Mouse (Mus musculus): ENCODE data around the gene Usp2. TPM values are rescaled to one million over a fixed set of nuclear protein-coding genes. Genes with fewer than 3 reads are reported as not detected.

Usp2 gene
- total and polyA plus RNA-seq, 3 experiments, result 3.6 to 13.9 TPM; not detected in 1

- no peaks in the 10 kb centered on the region for H3K9me3 ChIP-seq (replicated peaks; ENCODE audit: insufficient read depth, low read length)
Measured at GRCm38 (mm10) chr9:44101490-44101889, 34.7 kb downstream of the Usp2 start, which contains the start of gene Mfrp. Gene Mfrp, plus strand, starts transcription at chr9:44101729.

GRCm38 (mm10) chr9:44104881-44105280 is 38.1 kb downstream of the Usp2 start:
- Histone ChIP-seq H3K79me2 (ENCODE audit: control insufficient read depth, insufficient read depth, low read length, poor library complexity) (peaks cover 28% of the 10 kb centered on the region), H3K9me3 (replicated peaks; ENCODE audit: insufficient read depth, low read length) (no peaks in the 10 kb centered on the region), H3K9ac (ENCODE audit: control insufficient read depth, low read depth, low read length, poor library complexity, severe bottlenecking) (no peak overlapping the region), H3K36me3 (ENCODE audit: control insufficient read depth in 1 of 2, insufficient read depth in 2 of 2, low read length in 2 of 2) (peaks cover 0 to 8% of the 10 kb centered on the region in 2 experiments; a peak in 3 of 4 replicates), H3K4me3 (ENCODE audit: control insufficient read depth in 1 of 2, insufficient read depth in 1 of 2, low read depth in 2 of 2, low read length in 2 of 2) (no peak overlapping the region), H3K27ac (ENCODE audit: control insufficient read depth, low read depth, low read length) (no peak overlapping the region), H3K4me1 (ENCODE audit: control insufficient read depth in 1 of 2, insufficient read depth in 2 of 2, low read length in 2 of 2) (peaks cover 0 to 7% of the 10 kb centered on the region in 2 experiments; a peak in 2 of 4 replicates), H3K27me3 (ENCODE audit: control insufficient read depth in 1 of 2, insufficient read depth in 2 of 2, low read length in 2 of 2) (no peaks in the 10 kb centered on the region)
- no peak for DNase-seq (ENCODE audit: low read depth, low spot score)
- no peak for TF ChIP-seq POLR2A (IDR thresholded peaks at IDR 0.05; ENCODE audit: control insufficient read depth in 1 of 2, insufficient read depth in 1 of 2, low read depth in 1 of 2, low read length in 2 of 2, poor library complexity in 1 of 2)
- no peak for TF ChIP-seq JUND (IDR thresholded peaks at IDR 0.05; ENCODE audit: low read depth, low read length)
- TF ChIP-seq TBP (IDR thresholded peaks at IDR 0.05; ENCODE audit: low read depth, low read length), result no peak
- no peak for TF ChIP-seq ELF1 (IDR thresholded peaks at IDR 0.05; ENCODE audit: low read depth, low read length)
- no peak for TF ChIP-seq ETS1 (IDR thresholded peaks at IDR 0.05; ENCODE audit: low read depth, low read length)
- no peak for TF ChIP-seq MAFK (IDR thresholded peaks at IDR 0.05; ENCODE audit: borderline replicate concordance, low read depth, low read length)
- no peak for TF ChIP-seq TAL1 (IDR thresholded peaks at IDR 0.05; ENCODE audit: low read length)
- no peak for TF ChIP-seq SMC3 (IDR thresholded peaks at IDR 0.05; ENCODE audit: low read depth, low read length)
- no peak for TF ChIP-seq RCOR1 (IDR thresholded peaks at IDR 0.05; ENCODE audit: low read depth, low read length)
- no peak for TF ChIP-seq CTCF (IDR thresholded peaks at IDR 0.05 in 2 of 3, conservative IDR thresholded peaks at IDR 0.05 in 1 of 3; ENCODE audit: control insufficient read depth in 1 of 3, insufficient read depth in 1 of 3, low read depth in 2 of 3, low read length in 3 of 3, poor library complexity in 1 of 3, severe bottlenecking in 1 of 3)
- TF ChIP-seq EP300 (IDR thresholded peaks at IDR 0.05; ENCODE audit: low read depth in 1 of 2, low read length in 2 of 2), result no peak
- no peak for TF ChIP-seq GABPA (IDR thresholded peaks at IDR 0.05; ENCODE audit: low read depth, low read length)
- TF ChIP-seq MAX (IDR thresholded peaks at IDR 0.05; ENCODE audit: low read length), result no peak
- TF ChIP-seq MEF2A (IDR thresholded peaks at IDR 0.05; ENCODE audit: extremely low read depth, insufficient replicate concordance, low read depth, low read length, poor library complexity, severe bottlenecking), result no peak
- no peak for TF ChIP-seq MYC (IDR thresholded peaks at IDR 0.05; ENCODE audit: low read depth, low read length)
- TF ChIP-seq MXI1 (IDR thresholded peaks at IDR 0.05; ENCODE audit: low read depth, low read length), result no peak
- no peak for TF ChIP-seq POLR2AphosphoS2 (IDR thresholded peaks at IDR 0.05; ENCODE audit: low read length)

More at GRCm38 (mm10) chr9:44101490-44101889, 34.7 kb downstream of the Usp2 start, which contains the start of gene Mfrp:
- H3K27ac ChIP-seq (ENCODE audit: control insufficient read depth, low read depth, low read length), result no peak within 1 kb of the TSS
- no peaks in the 10 kb centered on the region for H3K27me3 ChIP-seq (ENCODE audit: control insufficient read depth in 1 of 2, insufficient read depth in 2 of 2, low read length in 2 of 2)
- TF ChIP-seq MAFK (IDR thresholded peaks at IDR 0.05; ENCODE audit: borderline replicate concordance, low read depth, low read length), result no peak
- H3K4me3 ChIP-seq (ENCODE audit: control insufficient read depth in 1 of 2, insufficient read depth in 1 of 2, low read depth in 2 of 2, low read length in 2 of 2), result no peak within 1 kb of the TSS
- H3K79me2 ChIP-seq (ENCODE audit: control insufficient read depth, insufficient read depth, low read length, poor library complexity), result no peaks in the 10 kb centered on the region
- no peaks in the 10 kb centered on the region for H3K4me1 ChIP-seq (ENCODE audit: control insufficient read depth in 1 of 2, insufficient read depth in 2 of 2, low read length in 2 of 2)
- no peaks in the 10 kb centered on the region; a peak in 1 of 4 replicates for H3K36me3 ChIP-seq (ENCODE audit: control insufficient read depth in 1 of 2, insufficient read depth in 2 of 2, low read length in 2 of 2)
- H3K9ac ChIP-seq (ENCODE audit: control insufficient read depth, low read depth, low read length, poor library complexity, severe bottlenecking), result no peak within 1 kb of the TSS
- DNase-seq (ENCODE audit: low read depth, low spot score), result no peak

Measured in MEL (cell line).